Mouse (Mus musculus) embryo, embryonic 11 days (tissue): ENCODE measurements around the gene Kdf1.
"Not testable (repeated sequence)": the region's sequence is repeated elsewhere in the genome, so short reads cannot be mapped to it uniquely, and the experiment has no call there.

Experiments used
- DNase-seq: peaks from one replicate; pipeline ENCODE4 v3.0.0-alpha.2; 2015

Gene Kdf1

DNA sequence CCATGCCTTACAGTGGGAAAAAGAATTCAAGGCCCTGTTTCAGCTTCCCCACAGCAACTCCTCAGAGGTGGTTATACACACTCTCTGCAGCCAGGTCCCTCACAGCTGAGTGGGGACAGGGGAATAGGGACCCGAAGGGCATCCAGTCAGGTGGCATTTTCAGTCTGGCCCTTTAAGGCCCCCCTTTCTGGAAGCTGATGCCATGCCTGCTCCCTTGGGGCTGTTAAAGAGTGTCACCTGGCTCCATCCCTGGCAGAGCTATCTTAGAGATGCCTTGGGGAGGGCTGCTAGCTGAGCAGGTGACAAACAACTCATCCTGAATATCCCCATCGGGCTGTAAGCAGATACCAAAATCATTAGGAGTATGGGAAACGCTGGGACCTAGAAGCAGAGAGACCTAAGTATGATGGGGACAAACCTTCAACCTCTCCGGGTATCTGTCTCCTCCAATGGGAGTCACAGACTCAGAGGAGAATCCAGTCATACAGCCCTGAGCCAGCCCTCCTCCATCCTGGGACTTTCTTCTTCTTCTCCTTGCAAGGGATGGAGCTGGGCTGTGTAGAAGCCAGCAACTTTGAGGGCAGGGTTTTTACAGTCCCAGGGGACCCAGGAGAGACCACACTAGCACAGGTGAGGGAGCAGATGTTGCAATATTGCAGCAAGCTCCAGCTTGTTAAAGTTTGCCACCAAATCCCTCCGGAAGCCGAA, 21.9 kb upstream of the Kdf1 start:
- DNase-seq, result no peak

DNA sequence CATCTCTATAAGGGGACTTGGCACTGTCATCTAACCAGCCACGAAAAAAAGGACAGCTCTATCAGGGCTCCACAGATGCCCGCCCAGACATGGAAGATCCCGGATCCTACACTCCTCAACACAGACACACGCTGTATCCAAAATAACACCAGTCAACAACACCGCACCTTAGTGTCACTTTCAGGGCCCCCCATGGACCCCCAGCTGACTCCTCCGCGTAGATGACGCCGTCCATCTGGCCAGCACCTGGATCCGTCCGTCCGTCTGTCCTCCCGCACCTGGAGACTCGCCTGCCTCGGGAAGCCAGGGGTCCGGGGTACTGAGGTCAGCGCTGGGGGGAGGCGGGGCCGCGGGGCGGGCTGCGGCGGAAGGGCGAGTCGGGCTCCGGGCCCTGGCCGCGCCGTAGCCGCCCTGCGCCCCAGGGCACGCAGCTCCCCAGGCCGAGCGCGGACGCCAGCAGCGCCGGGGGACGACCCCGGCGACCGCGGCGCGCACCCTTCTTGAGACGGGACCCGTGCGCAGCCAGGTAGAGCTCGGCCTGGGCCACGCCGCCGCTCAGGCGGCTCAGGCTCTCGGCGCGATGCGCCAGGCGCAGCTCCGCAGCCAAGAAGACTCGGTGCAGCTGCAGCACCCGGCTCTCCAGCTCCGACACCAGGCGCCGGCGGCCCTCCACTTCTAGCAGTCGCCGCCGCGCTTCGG, 21.2 kb upstream of the Kdf1 start:
- peak; percentile 64 for DNase-seq

DNA sequence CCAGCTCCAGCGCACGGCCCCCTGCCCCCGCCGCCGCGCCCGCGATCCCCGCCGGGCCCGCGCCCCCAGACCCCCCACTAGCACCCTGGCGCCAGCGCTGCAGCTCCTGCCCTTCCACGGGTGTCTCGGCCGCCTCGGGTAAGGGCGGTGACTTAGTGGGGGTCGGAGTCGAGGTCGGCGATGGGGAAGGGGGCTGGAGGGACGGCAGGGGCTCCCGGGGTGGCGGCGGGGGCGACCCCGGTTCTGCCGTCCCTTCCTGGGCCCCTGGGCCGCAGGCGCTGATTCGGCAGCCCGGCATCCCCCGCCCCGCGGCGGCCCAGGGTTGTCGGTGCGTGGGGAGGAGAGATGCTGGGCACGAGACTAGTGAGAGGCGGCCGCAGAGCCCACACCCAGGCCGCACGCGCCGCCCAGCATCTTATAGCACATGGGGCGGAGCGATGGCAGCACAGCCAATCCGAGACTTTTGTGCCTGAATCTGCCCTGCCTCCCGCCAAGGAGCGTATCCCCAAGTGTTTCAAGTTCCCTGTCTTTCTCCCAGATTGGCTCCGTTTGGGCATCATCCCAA, 20.5 kb upstream of the Kdf1 start, which contains the start of gene Trnp1:
Trnp1 (minus strand) TSS at position 391 of the 565 bp plus-strand sequence.
- DNase-seq, result peak; percentile 94

- DNase-seq, result no peak
Observed at GRCm38 (mm10) chr4:133501514-133501913, 17.2 kb upstream of the Kdf1 start.

DNA sequence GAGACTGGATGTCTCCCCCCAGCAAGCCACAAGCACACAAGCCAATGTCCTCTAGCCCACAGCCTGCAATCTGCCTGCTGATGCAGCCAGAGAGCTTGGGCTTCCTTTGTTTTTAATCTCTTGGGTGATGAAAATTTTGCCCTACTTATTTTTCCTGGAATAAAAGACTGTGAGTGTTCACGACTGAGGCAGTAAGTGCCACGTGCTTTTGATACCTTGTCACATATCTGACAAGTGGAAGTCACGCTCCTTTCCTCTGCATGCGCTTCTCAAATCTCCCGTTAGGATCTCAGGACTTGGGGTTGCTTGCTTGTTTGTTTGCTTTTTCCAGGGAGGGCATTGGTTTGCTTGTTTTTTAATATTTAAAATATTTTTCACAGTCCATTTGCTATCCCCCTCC, 14.5 kb upstream of the Kdf1 start:
- DNase-seq, result no peak

DNA sequence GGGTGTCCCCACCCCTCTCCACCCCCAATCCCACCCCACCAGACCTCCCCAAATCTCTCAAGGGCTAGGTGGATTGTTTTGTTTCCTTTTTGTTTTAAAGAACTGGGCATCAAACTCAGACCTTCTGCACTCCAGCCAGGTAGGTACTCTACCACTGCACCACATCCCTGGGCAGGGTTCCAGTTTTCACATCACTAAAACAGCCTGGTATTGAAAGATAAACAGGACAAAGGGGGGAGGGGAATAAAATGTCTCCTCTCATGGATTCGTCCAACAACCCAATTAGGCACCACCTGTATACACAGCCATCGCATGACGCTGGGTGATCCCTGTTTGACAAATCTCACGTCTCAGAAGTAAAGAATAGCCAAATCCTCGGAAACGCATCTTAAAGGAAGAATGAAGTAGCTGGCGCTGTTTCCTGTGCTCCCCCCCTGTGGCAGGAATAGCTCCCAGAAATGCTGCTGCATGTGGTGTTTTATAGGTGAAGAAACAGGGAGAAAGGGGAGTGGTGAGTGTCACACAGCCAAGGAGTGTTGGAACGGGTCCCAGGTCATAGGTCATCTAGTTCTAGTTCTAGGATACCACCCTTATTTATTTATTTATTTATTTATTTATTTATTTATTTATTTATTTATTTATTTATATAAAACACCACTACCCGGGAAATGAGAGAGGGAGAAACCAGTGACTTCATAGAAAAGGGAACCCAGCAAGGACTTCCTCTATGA, 13.8 kb upstream of the Kdf1 start:
- DNase-seq, result no peak

GRCm38 (mm10) chr4:133506573-133506972, 12.2 kb upstream of the Kdf1 start:
- DNase-seq, result no peak

- no peak for DNase-seq
Observed at GRCm38 (mm10) chr4:133508990-133509389, 9.8 kb upstream of the Kdf1 start.

GRCm38 (mm10) chr4:133511050-133511449, 7.7 kb upstream of the Kdf1 start:
- DNase-seq, result no peak

DNA sequence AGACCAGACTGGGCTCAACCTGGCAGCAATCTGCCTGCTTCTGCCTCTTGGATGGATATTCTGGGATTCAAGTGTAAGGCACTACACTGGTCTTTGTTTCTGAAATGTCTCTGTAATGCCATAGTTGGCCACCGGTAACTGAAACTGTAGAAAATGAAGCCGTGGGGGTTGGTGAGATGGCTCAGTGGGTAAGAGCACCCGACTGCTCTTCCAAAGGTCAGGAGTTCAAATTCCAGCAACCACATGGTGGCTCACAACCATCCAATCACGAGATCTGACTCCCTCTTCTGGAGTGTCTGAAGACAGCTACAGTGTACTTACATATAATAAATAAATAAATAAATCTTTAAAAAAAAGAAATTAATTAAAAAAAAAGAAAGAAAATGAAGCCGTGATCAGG, 6.3 kb upstream of the Kdf1 start:
- not testable (repeated sequence) for DNase-seq

GRCm38 (mm10) chr4:133512972-133513371, 5.8 kb upstream of the Kdf1 start:
- peak; percentile 80 for DNase-seq

GRCm38 (mm10) chr4:133519369-133519665, 554 bp downstream of the Kdf1 start:
- DNase-seq, result peak; percentile 15

GRCm38 (mm10) chr4:133521502-133521901, 2.7 kb downstream of the Kdf1 start:
- no peak for DNase-seq

GRCm38 (mm10) chr4:133527788-133528187, 9.0 kb downstream of the Kdf1 start:
- DNase-seq, result no peak

GRCm38 (mm10) chr4:133532777-133533176, 14.0 kb downstream of the Kdf1 start:
- no peak for DNase-seq

DNA sequence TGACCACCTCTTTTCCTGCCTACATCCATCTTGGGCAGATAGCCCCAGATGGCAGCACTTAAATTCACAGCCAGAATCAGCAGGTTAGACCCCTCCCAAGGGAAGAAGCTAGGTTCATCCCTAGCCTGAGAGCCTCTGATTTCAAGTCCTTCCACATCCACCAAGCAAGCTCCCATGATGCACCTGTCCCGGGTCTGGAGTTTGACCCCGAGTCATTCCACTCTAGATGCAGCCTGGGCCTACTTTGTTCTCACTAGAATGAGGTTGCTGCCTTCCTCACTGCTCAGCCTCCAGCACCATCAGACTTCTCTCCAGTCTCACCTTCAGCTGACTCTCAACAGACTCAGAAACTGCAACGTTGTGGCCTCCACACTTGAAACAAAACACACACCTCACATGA, 17.3 kb downstream of the Kdf1 start:
- DNase-seq, result no peak

DNA sequence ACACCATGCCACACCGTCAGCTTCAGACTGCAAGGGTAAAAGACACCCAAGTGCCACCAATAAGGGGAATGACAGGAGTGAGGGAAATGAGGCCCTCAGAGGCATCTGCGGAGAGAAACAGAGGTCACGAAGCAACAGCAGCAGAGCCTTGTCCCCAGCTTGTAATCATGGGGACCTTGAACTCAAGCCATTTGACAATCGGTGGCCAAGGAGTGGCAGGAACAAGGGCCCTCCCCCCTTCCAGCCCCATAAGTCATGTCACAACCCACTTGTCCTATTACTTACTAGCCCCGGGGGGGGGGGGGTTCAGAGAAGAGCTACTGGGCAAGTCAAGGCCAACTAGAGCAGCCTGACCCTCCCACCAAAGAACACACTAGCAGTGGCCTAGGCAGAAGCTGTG, 17.9 kb downstream of the Kdf1 start:
- DNase-seq, result no peak

DNA sequence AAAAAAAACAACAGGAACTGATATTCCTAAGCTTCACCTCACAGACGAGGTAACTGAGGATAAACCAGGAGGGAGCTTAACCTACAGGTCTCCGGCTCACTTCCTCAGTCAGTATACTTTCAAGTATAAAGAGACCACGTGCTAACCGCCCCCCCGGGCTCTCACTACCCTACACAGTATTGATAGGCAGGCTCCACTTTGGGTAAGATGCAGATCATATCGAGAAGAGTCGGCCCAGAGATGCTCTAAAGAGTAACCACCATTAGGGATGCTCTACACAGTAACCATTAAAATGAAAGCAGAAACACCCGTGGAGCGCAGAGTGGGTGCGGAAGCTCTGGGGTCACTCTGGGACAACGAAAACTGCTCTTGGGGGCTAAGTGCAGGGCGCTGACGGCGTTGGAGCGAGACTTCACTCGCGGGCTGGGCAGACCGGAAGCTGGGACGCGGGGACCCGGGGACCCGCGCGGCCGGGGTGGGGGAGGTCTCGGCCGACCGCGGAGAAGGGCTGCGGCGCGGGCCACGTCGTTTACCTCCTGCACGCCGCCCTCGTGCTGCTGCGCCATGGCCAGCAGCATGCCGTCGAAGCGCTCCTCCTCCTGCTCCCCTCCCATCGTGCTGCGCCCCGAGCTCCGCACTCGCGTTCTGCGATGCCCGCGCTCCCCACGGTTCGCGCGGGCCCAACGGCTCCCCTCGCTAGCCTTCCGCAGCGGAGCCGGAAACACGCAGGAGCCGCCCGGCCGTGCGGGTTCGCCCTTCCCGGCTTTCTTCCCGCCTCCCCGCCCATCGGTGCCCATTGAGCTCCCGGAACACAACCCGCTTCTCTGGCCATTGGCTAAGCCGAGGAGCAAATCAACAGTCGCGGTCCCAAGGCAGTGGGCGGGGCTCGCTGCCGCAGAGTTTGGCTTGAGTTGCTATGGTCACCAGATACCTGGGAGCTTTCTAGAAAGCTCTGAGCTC, 26.8 kb downstream of the Kdf1 start, which contains the start of gene Nudc:
Nudc (minus strand) TSS at position 725 of the 960 bp plus-strand sequence.
- DNase-seq, result peak; percentile 98

- DNase-seq, result no peak
Observed at GRCm38 (mm10) chr4:133552029-133552428, 33.3 kb downstream of the Kdf1 start.

DNA sequence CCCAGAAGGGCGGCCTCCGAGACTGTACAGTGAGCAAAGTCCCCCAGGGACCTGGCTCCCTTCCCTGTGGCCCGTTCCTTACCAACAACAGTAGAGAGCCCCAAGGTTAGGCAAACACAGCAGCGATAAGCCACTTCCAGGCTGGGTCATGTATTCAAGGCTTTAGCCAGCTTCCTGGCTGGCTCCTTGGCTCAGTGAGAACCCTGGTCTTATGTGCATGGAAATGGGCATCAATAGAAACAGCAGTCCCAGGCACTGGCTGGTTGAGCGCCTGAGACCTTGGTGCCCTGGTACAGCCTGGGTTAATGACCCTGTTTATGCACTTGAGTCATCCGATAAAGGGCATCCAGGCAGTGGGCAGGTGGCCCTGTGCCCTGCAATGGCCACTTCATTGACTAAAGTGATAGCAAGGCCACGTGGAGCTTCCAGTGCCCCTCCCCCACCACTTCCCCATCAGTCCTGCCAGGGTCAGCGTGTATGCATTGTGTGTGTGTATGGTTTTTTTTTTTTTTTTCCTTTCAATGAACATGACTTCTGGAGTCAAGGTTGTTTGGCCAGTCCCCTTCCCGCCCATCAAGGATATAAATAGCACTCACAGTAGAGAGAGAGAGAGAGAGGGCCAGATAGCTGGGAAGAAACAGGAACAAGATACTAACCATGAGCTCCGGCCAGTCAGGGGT, 34.1 kb downstream of the Kdf1 start, which contains the start of gene Nr0b2:
Nr0b2 (plus strand) TSS at position 609 of the 680 bp plus-strand sequence.
- no peak for DNase-seq
